Mouse (Mus musculus) small intestine, adult 2 months (tissue): ENCODE data around the gene Olfr92.

Source experiments
- CTCF ChIP-seq: fragments of 200-500 bp; IDR thresholded peaks from 2 replicates; pipeline ENCODE4 v1.5.1; 2012; ENCODE audit warnings: low read depth, mild to moderate bottlenecking, control low read depth, inconsistent platforms, low read length, moderate library complexity, mixed read lengths; ENCODE audit not compliant: insufficient replicate concordance, insufficient read length; ENCODE audit errors: extremely low read depth
- POLR2A ChIP-seq: fragments of 200-500 bp; IDR thresholded peaks from 2 replicates; pipeline ENCODE4 v1.6.1; 2012; ENCODE audit warnings: low read depth, mild to moderate bottlenecking, control low read depth, inconsistent platforms, low read length, moderate library complexity

DNA sequence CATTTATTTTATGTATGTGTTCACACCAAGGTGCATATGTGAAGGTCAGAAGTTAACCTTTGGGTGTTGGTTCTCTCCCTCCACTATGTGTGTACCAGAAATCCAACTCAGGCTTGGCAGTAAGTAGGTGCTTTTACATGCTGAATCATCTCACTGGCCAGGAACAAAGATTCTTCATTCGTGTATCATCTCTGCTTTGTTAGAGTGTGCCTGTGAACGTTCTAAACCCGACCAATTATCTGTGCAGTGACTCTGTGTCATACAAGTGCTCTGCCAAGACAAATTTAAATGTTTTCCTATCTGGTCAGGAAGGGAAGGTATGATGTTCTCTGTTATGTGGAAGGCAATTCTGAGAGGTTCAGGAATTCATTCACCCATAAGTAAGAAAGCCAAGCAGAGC, 58.5 kb downstream of the Olfr92 start:
- TF ChIP-seq CTCF = no peak
- no peak for TF ChIP-seq POLR2A
